Mouse (Mus musculus) limb, embryonic 15.5 days (tissue): ENCODE results near the gene Capn9. TPM values are rescaled to one million over a fixed set of nuclear protein-coding genes. Genes with fewer than 3 reads are reported as not detected.
A peak's percentile ranks its signal among the peaks of the same experiment; 100 is the strongest.

Experiments
- ATAC-seq: fragments of 200-750 bp; cut with Nextera tagmentation; 2 replicates; pipeline ENCODE4 v1.8.0; 2017; ENCODE audit warnings: low read depth, moderate TSS enrichment; ENCODE audit not compliant: insufficient number of reproducible peaks, low FRiP score, low TSS enrichment
- H3K27ac ChIP-seq: fragments of 300-500 bp; sonication (generic); 2 replicates; pipeline ENCODE4 v1.5.1; 2015; ENCODE audit warnings: moderate library complexity, mild to moderate bottlenecking, inconsistent platforms
- H3K27me3 ChIP-seq: fragments of 300-500 bp; sonication (generic); 2 replicates; pipeline ENCODE4 v1.6.1; 2015; ENCODE audit warnings: inconsistent platforms
- H3K36me3 ChIP-seq: fragments of 300-500 bp; sonication (generic); 2 replicates; pipeline ENCODE4 v1.6.1; 2015; ENCODE audit warnings: inconsistent platforms
- H3K4me1 ChIP-seq: fragments of 300-500 bp; sonication (generic); 2 replicates; pipeline ENCODE4 v1.6.1; 2015; ENCODE audit warnings: inconsistent platforms
- H3K4me2 ChIP-seq: fragments of 300-500 bp; sonication (generic); 2 replicates; pipeline ENCODE4 v1.6.1; 2015; ENCODE audit warnings: mild to moderate bottlenecking, inconsistent platforms
- H3K4me3 ChIP-seq: fragments of 300-500 bp; sonication (generic); 2 replicates; pipeline ENCODE4 v1.5.1; 2015; ENCODE audit warnings: mild to moderate bottlenecking, inconsistent platforms
- H3K9ac ChIP-seq: fragments of 300-500 bp; sonication (generic); 2 replicates; pipeline ENCODE4 v1.6.1; 2015; ENCODE audit warnings: inconsistent platforms
- H3K9me3 ChIP-seq: fragments of 300-500 bp; sonication (generic); 2 replicates; pipeline ENCODE4 v1.6.1; 2016; ENCODE audit warnings: inconsistent platforms
- WGBS: fragments of 180-500 bp; shearing (Covaris S2); methylation state at CpG from one replicate; pipeline ENCODE4 v1.1.7; 2015; 5-methylcytosine and 5-hydroxymethylcytosine counted together
- polyA plus RNA-seq: library from polyadenylated mRNA; unstranded; fragments of >200 nt; fragmentation: Nextera tagmentation; extraction: Ambion mirVana; gene quantifications from 2 replicates; pipeline ENCODE4 v1.2.1, GENCODE M21; 2015

Gene Capn9
- polyA plus RNA-seq, 1 experiment from 2014 or later, result 0.06 TPM

DNA sequence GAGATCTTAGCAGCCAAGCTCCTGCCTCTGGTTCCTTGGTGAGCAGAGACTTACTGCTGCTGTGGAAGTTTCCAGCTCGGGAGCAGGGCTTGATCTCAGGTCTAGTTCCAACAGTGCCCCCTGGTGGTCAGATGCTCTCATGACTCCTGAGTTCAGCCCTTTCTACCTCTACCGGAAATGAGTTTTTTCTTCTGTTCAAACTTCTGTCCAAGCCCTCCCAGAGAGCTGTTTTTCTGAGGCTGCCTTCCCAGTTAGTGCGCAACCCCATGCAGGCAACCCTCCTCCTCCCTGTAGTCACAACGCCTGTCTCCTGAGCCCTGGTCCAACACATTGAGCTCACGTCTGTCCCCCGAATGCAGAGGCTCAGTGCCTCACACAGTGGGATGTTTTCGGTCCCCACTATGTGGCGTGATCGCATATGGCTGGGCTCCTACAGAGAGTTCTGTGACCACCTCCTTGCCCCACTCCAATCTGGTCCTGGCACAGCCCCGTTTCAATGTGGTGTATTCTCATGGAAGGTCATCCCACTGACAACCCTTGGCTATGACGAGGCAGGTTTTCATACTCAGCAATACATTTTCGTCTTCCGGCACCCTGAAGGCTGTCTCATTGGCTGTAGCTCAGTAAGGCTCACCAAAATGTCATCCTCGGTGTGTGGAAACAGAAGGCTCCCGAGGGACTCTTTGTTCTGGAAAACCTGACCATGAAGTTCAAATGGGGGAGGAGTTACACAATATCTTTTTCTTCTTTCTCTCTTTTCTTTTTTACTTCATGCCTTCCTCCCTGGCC lies 2.2 kb upstream of the Capn9 start:
- H3K4me1 ChIP-seq, result peaks cover 21% of the 10 kb centered on the region
- no peak overlapping the region for H3K4me3 ChIP-seq
- H3K36me3 ChIP-seq, result no peaks in the 10 kb centered on the region
- 60% methylated on average over 15 of the region's 15 CpGs for WGBS
- 0 out of 2 replicates have a peak overlapping the region, but pooled peaks have one; percentile 54 for H3K27ac ChIP-seq
- no peak overlapping the region for H3K9ac ChIP-seq
- ATAC-seq, result no peak; the same call in 1 of the 2 replicates
- no peaks in the 10 kb centered on the region for H3K27me3 ChIP-seq
- H3K9me3 ChIP-seq, result no peaks in the 10 kb centered on the region
- no peak overlapping the region for H3K4me2 ChIP-seq

DNA sequence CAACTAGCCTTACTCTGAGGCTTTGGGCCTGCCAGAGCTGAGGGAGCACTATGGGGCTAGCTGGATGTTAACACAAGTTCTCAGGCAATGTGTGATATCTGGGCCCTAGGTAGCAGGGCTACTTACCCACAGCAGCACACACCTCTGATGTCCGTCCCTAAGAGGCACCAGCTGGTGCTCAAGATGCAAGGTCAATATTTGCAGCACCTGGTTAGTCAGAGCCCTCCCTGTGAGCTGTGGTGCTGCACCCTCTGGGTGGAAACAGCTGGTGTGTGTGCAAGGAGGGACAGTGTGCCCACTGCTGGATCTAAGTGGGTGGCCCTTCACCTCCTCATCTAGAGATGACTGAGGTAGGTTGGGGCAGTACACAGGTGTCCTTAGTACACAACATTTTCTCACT lies 840 bp downstream of the Capn9 start:
- no peak overlapping the region for H3K4me2 ChIP-seq
- no peaks in the 10 kb centered on the region for H3K27me3 ChIP-seq
- no peak for ATAC-seq
- WGBS, result 54% methylated on average over 1 of the region's 1 CpGs
- H3K4me1 ChIP-seq, result peaks cover 12% of the 10 kb centered on the region
- no peaks in the 10 kb centered on the region for H3K9me3 ChIP-seq
- H3K36me3 ChIP-seq, result no peaks in the 10 kb centered on the region
- no peak overlapping the region for H3K9ac ChIP-seq
- no peak overlapping the region for H3K4me3 ChIP-seq
- H3K27ac ChIP-seq, result no peak overlapping the region

DNA sequence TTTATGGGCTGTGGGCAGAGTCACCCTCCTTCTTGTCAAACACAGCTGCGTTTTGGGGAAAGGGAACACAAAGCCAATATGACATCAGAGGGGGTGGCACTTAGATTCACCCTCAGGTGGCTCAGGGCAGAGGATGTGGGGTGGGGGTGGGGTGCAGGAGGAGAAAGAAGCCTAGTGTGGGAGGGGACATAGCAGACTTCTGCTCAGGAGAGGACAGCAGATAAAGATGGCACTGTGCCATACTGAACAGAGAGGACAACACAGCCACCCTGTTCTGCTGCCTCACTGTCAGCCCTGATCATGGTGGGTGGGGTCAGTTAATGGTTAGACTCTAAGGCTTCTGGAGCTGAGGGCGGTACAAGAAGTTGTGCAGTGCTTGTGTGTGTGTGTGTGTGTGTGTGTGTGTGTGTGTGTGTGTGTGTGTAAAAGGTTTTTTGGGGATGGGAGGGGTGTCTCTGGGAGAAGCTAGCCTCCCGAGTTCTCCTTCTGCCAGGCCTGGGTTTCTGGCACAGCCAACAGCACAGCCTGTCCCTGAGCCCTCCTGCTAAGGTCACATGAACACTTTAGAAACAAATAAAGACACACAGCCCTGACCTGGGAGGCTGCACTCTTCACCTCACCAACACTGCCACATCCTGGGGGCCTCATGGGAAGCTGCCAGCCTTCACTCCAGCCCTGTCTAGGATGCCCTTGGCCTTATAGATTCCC lies 10.0 kb downstream of the Capn9 start:
- 68% methylated on average over 3 of the region's 3 CpGs for WGBS
- H3K27ac ChIP-seq, result no peak overlapping the region
- H3K4me2 ChIP-seq, result no peak overlapping the region
- 0 out of 2 replicates have a peak, but pooled peaks have one; percentile 35 for ATAC-seq
- H3K9ac ChIP-seq, result no peak overlapping the region
- H3K4me1 ChIP-seq, result no peaks in the 10 kb centered on the region
- H3K36me3 ChIP-seq, result no peaks in the 10 kb centered on the region
- no peak overlapping the region for H3K4me3 ChIP-seq
- H3K27me3 ChIP-seq, result no peaks in the 10 kb centered on the region
- H3K9me3 ChIP-seq, result no peaks in the 10 kb centered on the region

DNA sequence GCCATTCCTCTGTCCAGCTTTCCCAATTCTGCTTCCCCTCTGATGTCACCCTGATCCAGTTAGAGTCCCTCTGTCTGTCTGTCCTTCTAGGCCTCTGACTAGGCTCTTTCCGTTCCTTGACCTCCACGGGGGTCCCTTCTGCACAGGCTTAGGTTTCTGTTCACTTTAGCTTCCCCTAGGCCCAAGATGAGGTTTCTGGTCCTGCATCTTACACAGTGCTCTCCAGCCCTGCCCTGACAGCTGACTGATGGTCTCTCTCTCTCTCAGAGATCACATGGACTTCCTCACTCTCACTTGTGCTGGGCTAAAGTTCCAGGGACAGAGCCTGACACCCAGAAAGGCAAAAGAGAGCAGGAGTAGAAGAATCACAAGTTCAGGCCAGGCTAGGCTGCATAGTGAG lies 10.6 kb downstream of the Capn9 start:
- 78% methylated on average over 2 of the region's 2 CpGs for WGBS
- ATAC-seq, result no peak
- Histone ChIP-seq H3K36me3 (no peaks in the 10 kb centered on the region), H3K4me3 (no peak overlapping the region), H3K9ac (no peak overlapping the region), H3K27ac (no peak overlapping the region), H3K27me3 (no peaks in the 10 kb centered on the region), H3K9me3 (no peaks in the 10 kb centered on the region), H3K4me2 (no peak overlapping the region), H3K4me1 (no peaks in the 10 kb centered on the region)

DNA sequence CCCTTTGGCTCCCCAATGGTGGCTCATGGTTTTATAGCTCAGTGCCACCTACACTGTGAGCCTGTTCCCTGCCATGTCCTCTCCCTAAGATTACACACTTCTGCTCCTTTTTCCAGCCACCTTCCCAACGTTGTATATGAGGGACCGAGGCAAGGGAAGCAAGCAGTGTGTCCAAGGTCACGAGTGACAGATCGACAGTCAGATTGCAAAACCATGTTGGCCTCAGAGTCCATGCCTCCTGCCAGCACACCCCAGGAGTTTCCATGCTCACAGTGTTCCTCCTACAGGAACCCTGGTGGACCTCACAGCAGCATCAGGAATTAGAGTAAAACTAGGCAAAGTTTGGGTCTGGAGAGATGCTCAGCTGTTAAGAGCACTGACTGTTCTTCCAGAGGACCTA lies 13.5 kb downstream of the Capn9 start:
- Histone ChIP-seq H3K4me1 (no peaks in the 10 kb centered on the region), H3K4me2 (no peak overlapping the region), H3K27me3 (no peaks in the 10 kb centered on the region), H3K36me3 (no peaks in the 10 kb centered on the region), H3K9ac (no peak overlapping the region), H3K4me3 (no peak overlapping the region), H3K27ac (no peak overlapping the region), H3K9me3 (no peaks in the 10 kb centered on the region)
- no peak for ATAC-seq
- 74% methylated on average over 4 of the region's 4 CpGs for WGBS

DNA sequence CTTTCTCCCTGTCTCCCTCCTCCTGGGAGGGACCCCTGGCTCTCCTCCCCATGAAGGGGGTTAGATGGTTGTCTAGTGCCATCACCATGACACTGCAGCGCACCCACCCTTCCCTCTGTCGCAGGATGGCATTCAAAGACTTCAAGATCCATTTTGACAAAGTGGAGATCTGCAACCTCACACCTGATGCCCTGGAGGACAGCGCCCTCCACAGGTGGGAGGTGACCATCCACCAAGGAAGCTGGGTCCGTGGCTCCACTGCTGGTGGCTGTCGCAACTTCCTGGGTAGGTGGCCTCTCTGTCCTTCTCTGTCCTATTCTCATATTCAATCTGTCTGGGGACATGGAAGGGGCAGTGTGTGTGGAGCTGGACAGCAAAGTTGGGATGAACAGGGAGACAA lies 28.2 kb downstream of the Capn9 start:
- Histone ChIP-seq H3K27ac (no peak overlapping the region), H3K27me3 (0 out of 2 replicates have a peak, but pooled peaks cover 3% of the 10 kb centered on the region), H3K9ac (no peak overlapping the region), H3K4me2 (no peak overlapping the region), H3K36me3 (no peaks in the 10 kb centered on the region), H3K4me3 (no peak overlapping the region), H3K4me1 (no peaks in the 10 kb centered on the region), H3K9me3 (no peaks in the 10 kb centered on the region)
- ATAC-seq, result no peak
- 75% methylated on average over 5 of the region's 5 CpGs for WGBS

DNA sequence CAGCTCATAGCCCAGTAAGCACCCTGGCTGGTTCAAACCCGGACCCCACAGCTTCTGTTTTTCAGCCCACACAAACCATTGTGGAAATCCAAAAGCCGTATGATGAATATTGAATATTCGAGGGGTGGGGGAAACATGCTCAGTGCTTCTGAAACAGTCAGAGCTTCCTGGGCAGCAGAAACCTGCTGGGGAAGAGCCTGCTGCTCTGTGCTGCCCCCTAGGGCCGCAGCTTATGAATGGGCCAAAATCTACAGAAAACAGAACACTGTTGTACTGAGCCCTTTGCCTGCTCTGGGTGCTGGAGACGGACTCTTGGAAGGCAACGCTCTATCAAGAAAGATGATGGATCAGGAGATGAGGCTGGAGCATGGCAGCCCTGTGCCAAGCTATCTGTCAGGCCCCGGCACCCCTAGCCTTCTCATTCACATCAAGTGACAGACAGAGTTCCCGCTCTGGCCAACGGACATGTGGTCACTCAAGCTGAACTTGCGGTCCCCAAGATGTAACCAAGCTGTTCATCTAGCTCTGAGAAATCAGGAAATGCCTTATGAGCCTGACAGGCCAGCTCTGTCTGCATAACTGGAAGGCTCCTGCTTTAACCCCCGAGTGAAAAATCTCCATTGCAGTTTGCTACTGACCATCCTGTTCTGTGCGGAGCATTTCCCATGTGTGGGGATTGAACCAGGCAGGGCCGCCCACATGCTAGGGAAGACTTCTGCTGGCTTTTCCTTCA lies 32.5 kb downstream of the Capn9 start:
- Histone ChIP-seq H3K27me3 (0 out of 2 replicates have a peak, but pooled peaks cover 3% of the 10 kb centered on the region), H3K4me3 (no peak overlapping the region), H3K4me2 (no peak overlapping the region), H3K4me1 (no peaks in the 10 kb centered on the region), H3K9me3 (no peaks in the 10 kb centered on the region), H3K9ac (no peak overlapping the region), H3K27ac (no peak overlapping the region), H3K36me3 (no peaks in the 10 kb centered on the region)
- ATAC-seq, result no peak
- 73% methylated on average over 13 of the region's 13 CpGs for WGBS

DNA sequence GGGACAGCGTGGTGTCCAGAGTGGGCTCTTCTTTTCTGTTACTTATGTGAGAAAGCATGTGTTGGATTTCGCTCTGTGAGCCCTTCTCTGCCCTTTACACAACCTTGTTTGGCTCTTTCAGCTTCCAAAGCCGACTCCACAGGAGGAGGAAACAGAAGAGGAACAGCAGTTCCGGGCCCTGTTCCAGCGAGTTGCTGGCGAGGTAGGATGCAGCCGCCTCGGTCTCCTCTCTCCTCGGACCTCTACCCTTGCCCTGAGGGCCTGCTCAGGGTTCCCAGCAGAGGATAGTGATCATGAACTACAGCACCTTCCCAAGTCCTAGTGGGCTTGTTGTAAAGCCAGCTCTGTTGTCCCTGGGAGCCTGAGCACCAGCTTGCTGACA lies 33.1 kb downstream of the Capn9 start:
- Histone ChIP-seq H3K4me1 (no peaks in the 10 kb centered on the region), H3K4me2 (no peak overlapping the region), H3K4me3 (no peak overlapping the region), H3K9ac (no peak overlapping the region), H3K27ac (no peak overlapping the region), H3K9me3 (no peaks in the 10 kb centered on the region), H3K36me3 (no peaks in the 10 kb centered on the region), H3K27me3 (0 out of 2 replicates have a peak, but pooled peaks cover 3% of the 10 kb centered on the region)
- ATAC-seq, result no peak
- 69% methylated on average over 9 of the region's 9 CpGs for WGBS

DNA sequence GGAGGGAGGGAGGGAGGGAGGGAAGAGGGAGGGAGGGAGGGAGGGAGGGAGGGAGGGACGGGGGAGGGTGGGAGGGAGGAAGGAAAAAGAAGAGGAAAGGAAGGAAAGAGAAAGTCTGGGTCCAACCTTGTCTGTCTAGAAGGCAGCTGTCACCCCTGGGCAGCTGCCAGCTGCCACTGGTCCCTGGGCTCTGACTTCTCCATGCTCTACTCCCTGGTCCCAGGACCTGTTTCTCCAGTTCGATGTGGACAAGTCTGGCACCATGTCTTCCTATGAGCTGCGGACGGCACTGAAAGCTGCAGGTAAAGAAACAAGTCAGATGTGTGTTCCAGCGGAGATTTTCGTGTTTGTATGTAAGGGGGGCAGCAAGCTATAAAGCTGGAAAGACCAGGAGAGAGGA lies 38.4 kb downstream of the Capn9 start:
- Histone ChIP-seq H3K9ac (no peak overlapping the region), H3K4me3 (no peak overlapping the region), H3K27ac (no peak overlapping the region), H3K4me2 (no peak overlapping the region), H3K36me3 (no peaks in the 10 kb centered on the region), H3K9me3 (no peaks in the 10 kb centered on the region), H3K4me1 (peaks cover 3% of the 10 kb centered on the region; the same call in 1 of the 2 replicates), H3K27me3 (peaks cover 12% of the 10 kb centered on the region; the same call in 1 of the 2 replicates)
- no peak for ATAC-seq
- WGBS, result 81% methylated on average over 5 of the region's 6 CpGs

DNA sequence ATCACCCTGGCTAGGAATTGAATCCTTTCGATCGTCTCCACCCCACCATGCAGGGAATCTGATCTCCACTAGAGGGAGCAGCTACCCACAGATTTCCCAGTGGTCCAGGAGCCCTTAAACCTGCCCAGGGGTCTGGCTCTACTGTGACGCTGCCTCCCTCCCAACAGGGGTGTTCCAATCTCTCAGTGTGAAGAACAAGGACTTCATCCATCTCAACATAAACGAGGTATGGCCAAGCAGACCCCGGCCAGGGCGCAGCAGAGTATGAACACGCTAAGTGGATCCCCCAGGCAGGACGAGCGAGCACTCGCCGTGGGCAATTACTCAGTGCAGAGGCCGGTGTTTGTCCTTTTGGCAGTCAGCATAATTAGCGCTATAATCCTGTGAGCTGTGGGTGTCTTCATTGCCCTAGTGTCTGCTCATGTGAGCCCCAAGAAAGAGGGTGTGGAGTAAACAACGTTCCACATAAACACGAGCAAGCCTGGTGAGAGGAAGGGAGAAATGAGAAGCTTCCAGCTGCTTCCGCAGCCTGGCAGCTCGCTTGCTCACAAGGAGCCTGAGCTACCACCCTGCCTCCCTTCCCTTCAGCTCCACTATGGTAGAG lies 41.5 kb downstream of the Capn9 start:
- no peak overlapping the region for H3K27ac ChIP-seq
- no peaks in the 10 kb centered on the region for H3K9me3 ChIP-seq
- peaks cover 12% of the 10 kb centered on the region; the same call in 1 of the 2 replicates for H3K27me3 ChIP-seq
- peak overlapping the region; percentile 41 for H3K4me3 ChIP-seq
- H3K36me3 ChIP-seq, result no peaks in the 10 kb centered on the region
- peak; percentile 63 for ATAC-seq
- peaks cover 3% of the 10 kb centered on the region; the same call in 1 of the 2 replicates for H3K4me1 ChIP-seq
- peak overlapping the region; percentile 78 for H3K4me2 ChIP-seq
- 0 out of 2 replicates have a peak overlapping the region, but pooled peaks have one; percentile 31 for H3K9ac ChIP-seq
- 5% methylated on average over 17 of the region's 17 CpGs for WGBS

DNA sequence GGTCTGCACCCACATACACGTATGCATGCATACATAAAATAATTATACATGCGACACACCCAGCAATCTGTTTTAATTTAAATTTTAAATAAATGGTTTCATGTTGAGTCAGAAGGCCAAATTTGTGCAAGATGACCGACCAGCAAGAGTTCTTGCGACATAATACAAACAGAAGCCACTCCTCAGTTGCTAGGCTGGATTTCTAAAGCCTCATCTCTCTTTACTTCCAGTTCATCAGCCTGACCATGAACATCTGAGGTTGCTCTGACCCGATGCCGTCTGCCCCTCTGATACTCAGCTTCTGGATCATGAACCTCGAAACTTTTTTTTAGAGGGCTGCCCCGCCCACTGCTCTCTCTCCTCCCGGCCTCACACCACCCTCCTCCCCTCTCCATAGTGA lies 42.3 kb downstream of the Capn9 start:
- no peak for ATAC-seq
- peaks cover 3% of the 10 kb centered on the region; the same call in 1 of the 2 replicates for H3K4me1 ChIP-seq
- H3K4me2 ChIP-seq, result no peak overlapping the region
- peaks cover 12% of the 10 kb centered on the region; the same call in 1 of the 2 replicates for H3K27me3 ChIP-seq
- H3K27ac ChIP-seq, result 0 out of 2 replicates have a peak overlapping the region, but pooled peaks have one; percentile 13
- WGBS, result 60% methylated on average over 9 of the region's 9 CpGs
- H3K9ac ChIP-seq, result no peak overlapping the region
- H3K4me3 ChIP-seq, result no peak overlapping the region
- H3K36me3 ChIP-seq, result no peaks in the 10 kb centered on the region
- H3K9me3 ChIP-seq, result no peaks in the 10 kb centered on the region
